Mouse (Mus musculus) liver, postnatal 0 days (tissue): ENCODE data around the gene Olfr213.
"Not testable (repeated sequence)": the region's sequence is repeated elsewhere in the genome, so short reads cannot be mapped to it uniquely, and the experiment has no call there.

Experiments used
- CTCF ChIP-seq: sonication (generic); IDR thresholded peaks from 2 replicates; pipeline ENCODE4 v1.5.1; 2016; ENCODE audit warnings: antibody characterized with exemption, low read depth
- EP300 ChIP-seq: IDR thresholded peaks from 2 replicates; pipeline ENCODE4 v1.6.1; 2016; ENCODE audit warnings: antibody characterized with exemption, low read depth, mild to moderate bottlenecking

DNA sequence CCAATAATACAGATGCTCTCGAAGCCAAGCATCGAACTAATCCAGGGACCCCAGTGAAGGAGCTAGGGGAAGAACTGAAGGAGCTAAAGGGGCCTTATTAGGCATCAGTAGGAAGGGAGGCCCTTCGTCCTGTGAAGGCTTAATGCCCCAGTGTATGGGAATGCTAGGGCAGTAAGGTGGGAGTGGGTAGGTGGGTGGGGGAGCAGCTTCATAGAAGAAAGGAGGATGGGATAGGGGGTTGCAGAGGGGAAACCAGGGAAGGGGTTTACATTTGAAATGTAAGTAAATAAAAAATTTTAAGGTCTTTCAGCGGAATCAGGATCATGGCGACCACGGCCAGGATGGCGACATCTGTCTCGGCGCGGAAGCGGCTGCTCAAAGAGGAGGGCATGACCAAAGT is 12.6 kb downstream of the Olfr213 start, which contains the start of gene Gm5580:
- not testable (repeated sequence) for TF ChIP-seq EP300, CTCF
